Mouse (Mus musculus) megakaryocyte progenitor cell, adult 5-6 weeks (primary cell): ENCODE measurements around the gene Pank4. TPM values are rescaled to one million over a fixed set of nuclear protein-coding genes. Genes with fewer than 3 reads are reported as not detected.

Experiments
- ATAC-seq: replicated peaks from 2 replicates; pipeline ENCODE4 v1.8.0; 2016; ENCODE audit warnings: mild to moderate bottlenecking, moderate TSS enrichment, inconsistent platforms; ENCODE audit not compliant: poor library complexity
- total RNA-seq, 2 experiments: library from RNA; stranded (forward) in 1 of 2; stranded (reverse) in 1 of 2; fragments of 157-497, 149-512 nt in 1 of 2; fragments of 200-1000 nt in 1 of 2; gene quantifications; 2 replicates each; pipeline versions ENCODE4 v1.2.3 to v1.2.4; 2015 to 2017

Pank4 gene
- total RNA-seq, 2 experiments from 2014 or later = 24.8 to 43.9 TPM

- no peak for ATAC-seq
Observed at GRCm38 (mm10) chr4:154942632-154943322, 21.1 kb upstream of the Pank4 start.

GRCm38 (mm10) chr4:154943323-154944039 lies 20.4 kb upstream of the Pank4 start:
- ATAC-seq = no peak

- ATAC-seq = peak; percentile 96
Observed at GRCm38 (mm10) chr4:154944121-154944590, 19.8 kb upstream of the Pank4 start.

- ATAC-seq = peak; percentile 45
Observed at GRCm38 (mm10) chr4:154946319-154946718, 17.6 kb upstream of the Pank4 start.

- no peak for ATAC-seq
Observed at GRCm38 (mm10) chr4:154948066-154948939, 15.6 kb upstream of the Pank4 start.

- ATAC-seq = no peak
Observed at GRCm38 (mm10) chr4:154948940-154949588, 14.9 kb upstream of the Pank4 start.

GRCm38 (mm10) chr4:154949589-154949982 lies 14.3 kb upstream of the Pank4 start:
- no peak for ATAC-seq

GRCm38 (mm10) chr4:154952461-154953241 lies 11.3 kb upstream of the Pank4 start:
- no peak for ATAC-seq

GRCm38 (mm10) chr4:154956604-154957003 lies 7.3 kb upstream of the Pank4 start:
- no peak for ATAC-seq

- no peak for ATAC-seq
Observed at GRCm38 (mm10) chr4:154957289-154957993, 6.5 kb upstream of the Pank4 start.

- no peak for ATAC-seq
Observed at GRCm38 (mm10) chr4:154958171-154958570, 5.8 kb upstream of the Pank4 start.

- ATAC-seq = no peak
Observed at GRCm38 (mm10) chr4:154958621-154959020, 5.3 kb upstream of the Pank4 start.

GRCm38 (mm10) chr4:154960021-154960689 lies 3.8 kb upstream of the Pank4 start:
- ATAC-seq = no peak

GRCm38 (mm10) chr4:154960690-154961225 lies 3.2 kb upstream of the Pank4 start, which contains the start of gene Hes5:
Hes5 (plus strand) TSS chr4:154960923.
- no peak for ATAC-seq

GRCm38 (mm10) chr4:154961226-154961738 lies 2.6 kb upstream of the Pank4 start:
- peak; percentile 20; the same call in 1 of the 2 replicates for ATAC-seq

- ATAC-seq = peak; percentile 30
Observed at GRCm38 (mm10) chr4:154961911-154962310, 2.0 kb upstream of the Pank4 start.

- ATAC-seq = no peak
Observed at GRCm38 (mm10) chr4:154962683-154963082, 1.2 kb upstream of the Pank4 start.

GRCm38 (mm10) chr4:154963190-154963836 lies 610 bp upstream of the Pank4 start:
- no peak for ATAC-seq
